ENCODE assay signal across 11 mouse cellular contexts in the genomic region with DNA sequence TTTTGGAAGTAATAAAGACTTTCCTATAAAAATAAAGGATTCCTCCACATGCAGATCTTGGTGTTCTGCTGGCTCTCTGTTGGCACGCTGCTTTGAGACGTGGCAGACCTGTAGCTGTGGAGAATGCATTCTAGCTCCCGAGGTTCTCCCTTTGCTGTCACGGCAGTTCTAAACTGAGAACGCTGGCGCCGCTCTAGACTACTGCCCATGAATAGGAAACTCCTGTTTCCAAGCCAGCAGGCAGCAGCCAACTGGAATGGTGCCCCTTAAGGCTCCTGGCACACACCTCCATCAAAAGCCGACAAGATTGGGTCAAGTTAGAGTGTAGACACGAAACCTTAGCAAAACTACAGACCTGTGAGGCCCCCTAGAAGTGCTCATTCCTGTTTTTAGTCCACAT. TPM values are rescaled to one million over a fixed set of nuclear protein-coding genes. Genes with fewer than 3 reads are reported as not detected.
DNase-seq lines count a peak whose midpoint lies in the region; ATAC-seq lines count a peak whose summit lies in the region.
"Had no signal": no experiment of that assay in that cellular context is flagged by ENCODE, and none has a peak within 500 bp of the region (broad histone marks: within the 10 kb centered on the region; RNA-seq: fewer than 3 reads in every experiment).

No protein-coding gene starts in this region.

- H3K9me3 ChIP-seq in heart, embryonic 12.5 days (replicated peaks) = peaks cover 4% of the 10 kb centered on the region; the same call in 1 of the 2 replicates
- H3K9me3 ChIP-seq in forebrain, embryonic 10.5 days = no peaks in the 10 kb centered on the region
- H3K9me3 ChIP-seq: liver, embryonic 15.5 days; midbrain, embryonic 12.5 days had no signal

- peaks cover 15% of the 10 kb centered on the region for H3K36me3 ChIP-seq in heart, embryonic 12.5 days
- H3K36me3 ChIP-seq in forebrain, embryonic 10.5 days (replicated peaks) = peaks cover 14% of the 10 kb centered on the region
- H3K36me3 ChIP-seq: midbrain, embryonic 12.5 days had no signal

- 93% methylated on average over 9 of the region's 9 CpGs for WGBS in heart, embryonic 12.5 days
- WGBS in forebrain, embryonic 10.5 days = 92% methylated on average over 9 of the region's 9 CpGs

- no peak for ATAC-seq in heart, embryonic 12.5 days (ENCODE audit: insufficient number of reproducible peaks, low FRiP score)

- H3K4me2 ChIP-seq in heart, embryonic 12.5 days = no peak overlapping the region
- H3K4me2 ChIP-seq: liver, embryonic 15.5 days; midbrain, embryonic 12.5 days had no signal

- intact Hi-C loops in heart, postnatal 36 days (cut with DNase I) = no loop called here

- no peak overlapping the region for H3K27ac ChIP-seq in heart, embryonic 12.5 days (ENCODE audit: poor library complexity, severe bottlenecking)
- H3K27ac ChIP-seq in forebrain, embryonic 10.5 days = no peak overlapping the region
- H3K27ac ChIP-seq: liver, embryonic 15.5 days; midbrain, embryonic 12.5 days had no signal

- no peaks in the 10 kb centered on the region for H3K27me3 ChIP-seq in heart, embryonic 12.5 days (replicated peaks)
- H3K27me3 ChIP-seq in forebrain, embryonic 10.5 days (ENCODE audit: poor library complexity, severe bottlenecking) = no peaks in the 10 kb centered on the region
- H3K27me3 ChIP-seq: liver, embryonic 15.5 days; midbrain, embryonic 12.5 days had no signal

- no peak overlapping the region for H3K4me3 ChIP-seq in heart, embryonic 12.5 days
- no peak overlapping the region for H3K4me3 ChIP-seq in forebrain, embryonic 10.5 days
- H3K4me3 ChIP-seq: liver, embryonic 15.5 days; midbrain, embryonic 12.5 days had no signal

- peaks cover 8% of the 10 kb centered on the region for H3K4me1 ChIP-seq in heart, embryonic 12.5 days (replicated peaks)
- peaks cover 12% of the 10 kb centered on the region for H3K4me1 ChIP-seq in forebrain, embryonic 10.5 days
- H3K4me1 ChIP-seq: midbrain, embryonic 12.5 days had no signal

- DNase-seq in heart, adult 18-20 months = peak; percentile 67 to 71
- peak; percentile 34 for DNase-seq in adrenal gland, postnatal 25 days
- DNase-seq in cerebellum, postnatal 25 days = peak; percentile 83 to 85
- DNase-seq in heart, postnatal 36 days = peak; percentile 51 to 53
- no peak for DNase-seq in forebrain, embryonic 10.5 days (ENCODE audit: extremely low spot score, low spot score)
- DNase-seq in embryo, embryonic 10.5 days (ENCODE audit: low spot score) = no peak
- no peak for DNase-seq in ovary, postnatal 14 days (ENCODE audit: low spot score)

- H3K9ac ChIP-seq in heart, embryonic 12.5 days = no peak overlapping the region
- H3K9ac ChIP-seq: liver, embryonic 15.5 days; midbrain, embryonic 12.5 days had no signal

RNA-seq across cellular contexts. Expression of gene Lpcat3, which starts 10.8 kb away (rescaled TPM):
- total RNA-seq in heart, adult 18-20 months (2021) = 10 to 100 TPM; 37.3 to 38.3 TPM
- polyA plus RNA-seq in heart, embryonic 12.5 days (2016; fragmentation: Nextera tagmentation; extraction: Ambion mirVana) = 37.4 and 40.0 TPM in 2 replicates
- 91.9 and 110 TPM in 2 replicates for total RNA-seq in adrenal gland, postnatal 25 days (2021)
- 10 to 100 TPM; 51.6 TPM for total RNA-seq in heart, postnatal 36 days (2021)
- polyA plus RNA-seq in forebrain, embryonic 10.5 days (2016; fragmentation: Nextera tagmentation; extraction: Ambion mirVana) = 38.8 and 44.1 TPM in 2 replicates

RNA-seq across cellular contexts. Expression of gene C1s2, which starts 37.7 kb away (rescaled TPM):
- under 1 TPM; 0.57 to 0.90 TPM for total RNA-seq in heart, adult 18-20 months (2021)
- not detected in 2 replicates for polyA plus RNA-seq in heart, embryonic 12.5 days (2016; fragmentation: Nextera tagmentation; extraction: Ambion mirVana)
- total RNA-seq in adrenal gland, postnatal 25 days (2021) = 1.7 and 2.9 TPM in 2 replicates
- under 1 TPM; 0.53 to 0.57 TPM for total RNA-seq in heart, postnatal 36 days (2021)
- 0.05 TPM in 1 of 2 replicates, not detected in the other for polyA plus RNA-seq in forebrain, embryonic 10.5 days (2016; fragmentation: Nextera tagmentation; extraction: Ambion mirVana)
- polyA plus RNA-seq: intestine, embryonic 14.5 days; liver, embryonic 15.5 days; midbrain, embryonic 12.5 days had no signal

RNA-seq across cellular contexts. Expression of gene Emg1, which starts 38.4 kb away (rescaled TPM):
- 10 to 100 TPM; 78.1 to 80.8 TPM for total RNA-seq in heart, adult 18-20 months (2021)
- 105 and 107 TPM in 2 replicates for polyA plus RNA-seq in heart, embryonic 12.5 days (2016; fragmentation: Nextera tagmentation; extraction: Ambion mirVana)
- 81.8 and 82.8 TPM in 2 replicates for total RNA-seq in adrenal gland, postnatal 25 days (2021)
- total RNA-seq in heart, postnatal 36 days (2021) = 10 to 100 TPM; 64.4 to 73.8 TPM
- polyA plus RNA-seq in forebrain, embryonic 10.5 days (2016; fragmentation: Nextera tagmentation; extraction: Ambion mirVana) = 255 and 270 TPM in 2 replicates

RNA-seq across cellular contexts. Expression of gene Phb2, which starts 38.5 kb away (rescaled TPM):
- 100 to 1,000 TPM; 277 to 319 TPM for total RNA-seq in heart, adult 18-20 months (2021)
- 345 and 349 TPM in 2 replicates for polyA plus RNA-seq in heart, embryonic 12.5 days (2016; fragmentation: Nextera tagmentation; extraction: Ambion mirVana)
- total RNA-seq in adrenal gland, postnatal 25 days (2021) = 302 and 348 TPM in 2 replicates
- 100 to 1,000 TPM; 311 to 336 TPM for total RNA-seq in heart, postnatal 36 days (2021)
- polyA plus RNA-seq in forebrain, embryonic 10.5 days (2016; fragmentation: Nextera tagmentation; extraction: Ambion mirVana) = 490 and 492 TPM in 2 replicates

Comparison
In these comparisons a context has a peak if more than half of its experiments do, and no peak if none do; other contexts are left out.
1. DNase-seq: peak in heart, adult 18-20 months (2 of 2), adrenal gland, postnatal 25 days (single experiment), cerebellum, postnatal 25 days (2 of 2) and heart, postnatal 36 days (2 of 2); none in forebrain, embryonic 10.5 days (single experiment), embryo, embryonic 10.5 days (single experiment) and ovary, postnatal 14 days (single experiment).